Mouse (Mus musculus) G1E (cell line): ENCODE data around the gene Pi4kb.

Experiments used
- CTCF ChIP-seq: IDR thresholded peaks from 2 replicates; pipeline ENCODE4 v1.5.1; 2012; ENCODE audit warnings: low read depth, low read length, inconsistent platforms, mixed read lengths
- TAL1 ChIP-seq: conservative IDR thresholded peaks from 2 replicates; pipeline ENCODE4 v1.6.1; 2012; ENCODE audit warnings: low read depth, low read length, inconsistent platforms, mixed read lengths

- TF ChIP-seq CTCF, result peak; percentile 94
- no peak for TF ChIP-seq TAL1
Measured at GRCm38 (mm10) chr3:95053701-95054100, 79.2 kb downstream of the Pi4kb start.
